Mouse (Mus musculus): ENCODE data around the gene Gpr158. TPM values are rescaled to one million over a fixed set of nuclear protein-coding genes. Genes with fewer than 3 reads are reported as not detected.

Gpr158 gene
- not detected for total RNA-seq (2023)

DNA sequence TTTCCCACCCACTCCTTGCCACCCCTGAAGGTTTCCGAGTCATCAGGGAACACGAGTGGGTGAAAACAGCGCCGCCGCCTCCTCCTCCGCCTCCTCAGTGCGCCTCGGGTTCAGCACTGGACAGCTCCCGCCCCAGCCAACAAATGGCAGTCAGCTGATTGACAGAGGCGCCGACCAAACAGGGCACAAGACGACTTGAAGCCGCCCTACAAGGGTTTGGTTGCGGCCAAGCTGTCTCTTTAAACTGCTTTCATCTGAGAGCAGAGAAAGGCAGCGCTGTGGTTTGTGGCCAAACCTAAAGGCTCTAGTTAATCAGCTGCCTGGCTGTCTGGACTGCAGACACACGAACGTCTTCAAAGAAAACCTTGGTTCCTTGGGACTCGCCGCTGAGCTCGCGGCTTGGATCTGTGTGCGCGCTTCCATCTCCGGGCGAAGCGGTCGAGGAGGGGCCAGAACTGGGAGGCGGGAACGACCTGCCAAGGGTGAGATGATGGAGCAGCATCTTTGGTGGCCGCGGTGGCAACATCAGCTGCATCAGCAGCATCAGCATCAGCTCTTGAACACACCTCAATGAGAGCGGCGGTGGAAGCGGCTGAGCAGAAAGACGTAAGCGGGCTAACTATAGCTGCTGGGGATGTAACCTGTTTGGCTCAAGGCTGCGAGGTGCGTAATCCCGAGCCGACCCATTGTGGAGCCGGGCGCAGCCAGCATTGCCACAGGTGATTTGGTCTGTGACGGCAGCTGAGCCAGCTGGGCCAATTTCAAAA, at the start of gene Gpr158:
Gpr158 (plus strand) TSS at position 198 of the 767 bp plus-strand sequence.

Other genes starting within 250 kb of the Gpr158 start
- gene Enkur, start 162.2 kb upstream of the Gpr158 start, total RNA-seq (2023), result 4.3 TPM
- 6.2 TPM for gene Thnsl1, start 161.8 kb upstream of the Gpr158 start, total RNA-seq (2023)

All from CD8-positive naive resting alpha-beta T cell, adult 57 days (primary cell).